Mouse (Mus musculus) skeletal muscle tissue, adult 2 months (tissue): ENCODE measurements around the gene Serpina3i.
"Not testable (repeated sequence)": the region's sequence is repeated elsewhere in the genome, so short reads cannot be mapped to it uniquely, and the experiment has no call there.

Experiments used
- DNase-seq: peaks from one replicate; pipeline ENCODE4 v3.0.0-alpha.2; 2012; ENCODE audit warnings: low read depth, low spot score

The Serpina3i gene

GRCm38 (mm10) chr12:104262863-104263262 lies at the start of gene Serpina3i:
TSS of gene Serpina3i (plus strand) at chr12:104263122.
- no peak for DNase-seq

DNA sequence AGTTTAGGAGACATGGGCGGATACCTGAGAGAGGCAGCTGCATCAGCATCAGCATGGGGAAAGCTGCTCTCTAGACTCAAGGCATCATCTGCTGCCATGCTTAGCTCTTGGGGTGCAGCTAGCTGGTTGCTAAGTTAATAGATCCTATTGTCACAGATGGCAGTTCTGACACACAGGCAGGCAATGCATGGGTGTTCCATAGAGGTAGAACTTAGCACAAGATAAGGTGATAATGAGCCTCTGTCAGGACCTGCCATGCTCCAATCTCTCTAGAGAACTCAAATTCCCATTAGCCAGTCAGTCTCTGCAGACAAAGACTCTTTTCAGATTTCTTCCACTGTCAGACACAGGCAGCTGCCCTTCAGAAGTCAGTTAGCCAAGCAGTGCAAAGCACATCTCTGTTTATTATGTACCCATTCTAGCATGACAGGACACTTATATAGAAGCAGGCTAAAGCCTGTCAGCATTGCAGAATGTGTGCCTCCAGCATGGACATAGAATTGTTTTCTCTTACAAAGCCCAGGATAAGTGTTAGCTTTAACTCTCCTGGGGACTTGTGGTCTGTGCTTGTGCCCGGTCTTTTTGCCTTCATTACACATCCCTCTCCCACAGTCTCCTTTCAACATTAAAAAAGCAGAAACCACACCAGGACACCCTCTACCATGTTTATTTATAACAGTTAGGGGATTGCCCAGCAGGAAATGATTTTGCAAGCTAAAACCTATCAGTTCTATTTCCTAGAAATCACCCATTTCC lies 49.1 kb upstream of the Serpina3i start:
- DNase-seq, result no peak

- DNase-seq, result no peak
Measured at GRCm38 (mm10) chr12:104214445-104214753, 48.5 kb upstream of the Serpina3i start, which contains the start of gene Serpina3f. TSS of gene Serpina3f (plus strand) at chr12:104214544.

GRCm38 (mm10) chr12:104215249-104215648 lies 47.7 kb upstream of the Serpina3i start:
- DNase-seq, result no peak

DNA sequence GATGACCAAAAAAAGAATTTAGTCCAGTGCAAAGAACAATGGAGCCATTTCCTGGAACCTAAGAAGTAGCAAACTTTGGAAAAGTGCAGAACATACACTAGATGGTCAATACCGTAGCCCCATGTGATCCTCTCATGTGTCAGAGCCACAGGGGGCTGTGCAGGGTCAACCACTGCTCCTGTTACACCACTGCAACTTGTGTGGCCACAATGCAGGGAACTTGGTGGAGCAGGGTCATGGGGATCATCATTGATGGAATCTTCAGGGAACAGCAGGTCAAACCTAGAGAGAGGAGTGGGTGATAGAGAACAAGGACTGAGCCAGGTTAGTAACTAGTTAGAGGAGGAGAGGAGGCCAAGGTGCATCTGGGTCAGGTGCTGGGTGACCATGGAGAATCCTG lies 41.3 kb upstream of the Serpina3i start:
- no peak for DNase-seq

DNA sequence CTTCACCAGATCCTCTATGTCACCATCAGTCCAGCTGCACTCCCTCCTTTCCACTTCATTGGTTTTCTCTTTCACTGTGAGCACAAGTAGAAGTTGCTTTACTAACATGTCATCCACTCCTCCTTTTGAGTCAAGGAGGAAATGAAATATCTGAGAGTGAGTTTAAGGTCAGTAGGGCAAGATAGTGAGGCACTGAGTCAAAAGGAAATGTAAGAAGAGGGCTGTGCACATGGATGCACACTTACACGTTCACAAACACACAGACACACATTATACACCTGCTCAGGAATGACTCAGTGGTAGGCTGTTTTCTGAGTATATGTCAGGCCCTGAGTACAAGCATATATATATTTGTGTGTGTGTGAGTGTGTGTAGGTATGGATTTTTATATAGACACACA lies 39.2 kb upstream of the Serpina3i start:
- no peak for DNase-seq

GRCm38 (mm10) chr12:104224598-104225300 lies 38.2 kb upstream of the Serpina3i start:
- no peak for DNase-seq

DNA sequence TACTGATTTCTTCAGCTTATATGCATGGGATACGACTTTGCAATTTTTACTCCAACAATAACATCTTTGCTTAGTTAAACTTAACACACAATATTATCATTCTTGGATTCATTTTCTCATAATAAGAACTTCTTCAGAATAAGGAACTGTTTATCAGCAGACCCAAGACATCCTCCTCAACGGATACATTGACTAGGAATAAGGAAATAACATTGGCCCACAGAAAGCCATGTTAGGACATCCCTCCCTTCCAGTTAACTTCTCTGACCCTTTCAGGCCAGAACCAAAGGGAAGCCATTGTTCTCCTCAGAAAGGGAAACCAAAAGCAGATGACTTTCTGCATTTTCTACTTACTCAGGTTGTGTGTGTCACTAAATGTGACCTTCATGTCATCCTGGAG lies 32.2 kb upstream of the Serpina3i start:
- no peak for DNase-seq

- DNase-seq, result no peak
Measured at GRCm38 (mm10) chr12:104235915-104236314, 27.0 kb upstream of the Serpina3i start, which contains the start of gene Serpina3g. TSS of gene Serpina3g (plus strand) at chr12:104236245.

DNA sequence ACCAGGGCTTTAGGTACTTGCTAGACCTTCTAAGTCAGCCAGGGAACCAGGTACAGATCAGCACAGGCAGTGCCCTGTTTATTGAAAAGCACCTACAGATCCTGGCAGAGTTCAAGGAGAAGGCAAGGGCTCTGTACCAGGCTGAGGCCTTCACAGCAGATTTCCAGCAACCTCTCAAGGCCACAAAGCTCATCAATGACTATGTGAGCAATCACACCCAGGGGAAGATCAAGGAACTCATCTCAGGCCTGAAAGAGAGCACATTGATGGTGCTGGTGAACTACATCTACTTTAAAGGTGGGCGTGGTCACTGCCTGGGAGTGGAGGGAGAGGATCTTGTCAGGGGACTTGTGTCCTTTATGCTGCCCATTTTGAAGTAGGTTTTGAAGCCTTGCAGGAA lies 24.9 kb upstream of the Serpina3i start:
- DNase-seq, result not testable (repeated sequence)

DNA sequence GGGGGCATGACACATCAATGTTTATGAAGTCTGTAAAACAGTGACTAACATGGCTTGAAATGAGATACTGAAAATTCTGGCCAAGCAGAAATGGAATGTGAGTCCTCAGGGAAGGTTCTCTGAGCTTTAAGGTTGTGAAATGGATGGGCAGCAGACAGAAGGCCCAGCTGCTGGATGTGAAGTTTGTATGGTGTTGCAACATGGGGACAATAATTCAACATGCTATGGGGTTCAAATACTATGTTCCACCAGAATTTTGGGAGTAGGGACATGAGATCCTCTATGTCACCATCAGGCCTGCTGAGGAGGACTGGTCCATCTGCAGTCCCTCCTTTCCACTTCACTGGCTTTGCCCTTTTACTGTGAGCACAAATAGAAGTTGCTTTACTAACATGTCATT lies 19.6 kb upstream of the Serpina3i start:
- peak; percentile 3 for DNase-seq

DNA sequence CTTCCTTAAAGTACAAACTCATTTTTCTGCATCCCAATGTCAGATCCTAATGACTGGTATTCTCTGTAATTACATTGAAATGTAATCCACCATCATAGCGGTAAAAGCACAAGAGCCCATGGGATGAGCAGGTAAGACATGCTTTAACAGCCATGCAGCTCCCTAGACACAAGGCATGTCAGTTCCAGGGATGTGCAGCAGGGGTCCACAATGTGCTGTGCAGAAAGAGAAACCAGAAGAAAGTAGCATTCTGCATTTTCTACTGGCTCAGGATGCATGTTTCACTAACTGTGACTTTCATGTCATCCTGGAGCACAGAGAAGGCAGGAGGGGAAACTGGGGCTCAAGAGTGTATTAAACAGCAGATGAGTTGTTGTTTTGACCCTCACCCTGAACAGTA lies 17.8 kb upstream of the Serpina3i start:
- DNase-seq, result no peak

DNA sequence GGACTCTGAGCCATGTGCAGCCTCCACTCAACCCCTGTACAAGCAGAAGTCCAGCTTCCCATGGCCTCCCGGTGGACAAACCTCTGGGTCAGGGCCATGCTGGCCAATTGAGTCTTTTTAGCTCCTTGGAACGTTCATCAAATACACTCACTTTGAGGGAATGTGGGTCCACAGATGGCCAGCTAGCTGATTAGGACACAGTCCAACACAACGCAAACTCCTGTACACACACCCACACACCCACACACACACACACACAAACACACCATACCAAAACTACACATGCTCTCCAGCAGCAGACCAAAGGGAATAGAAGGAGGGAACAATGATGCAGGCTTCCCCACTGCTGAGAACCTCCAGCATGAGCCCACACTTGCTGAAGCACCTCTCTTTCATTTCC lies 17.3 kb upstream of the Serpina3i start:
- peak; percentile 38 for DNase-seq

DNA sequence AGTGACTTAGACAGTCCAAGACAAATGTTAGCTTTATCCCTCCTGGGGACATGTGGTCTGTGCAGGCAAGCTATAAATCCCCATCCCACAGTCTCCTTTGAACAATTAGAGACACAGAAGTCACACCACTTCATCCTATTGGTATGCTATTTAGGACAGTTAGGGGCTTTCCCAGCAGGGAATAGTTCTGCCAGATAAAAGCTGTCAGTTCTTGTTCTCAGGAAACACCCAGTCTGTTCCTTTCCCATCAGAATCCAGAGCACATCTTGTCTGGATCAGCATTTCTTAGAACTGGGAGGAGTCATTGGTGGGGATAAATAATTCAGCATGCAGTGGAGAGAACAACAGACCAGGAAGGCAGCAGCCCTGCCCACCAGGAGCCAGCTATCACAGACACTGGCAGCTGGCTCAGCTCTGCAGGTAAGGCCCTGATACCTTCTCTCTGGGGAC lies 15.3 kb upstream of the Serpina3i start:
- DNase-seq, result peak; percentile 17

DNA sequence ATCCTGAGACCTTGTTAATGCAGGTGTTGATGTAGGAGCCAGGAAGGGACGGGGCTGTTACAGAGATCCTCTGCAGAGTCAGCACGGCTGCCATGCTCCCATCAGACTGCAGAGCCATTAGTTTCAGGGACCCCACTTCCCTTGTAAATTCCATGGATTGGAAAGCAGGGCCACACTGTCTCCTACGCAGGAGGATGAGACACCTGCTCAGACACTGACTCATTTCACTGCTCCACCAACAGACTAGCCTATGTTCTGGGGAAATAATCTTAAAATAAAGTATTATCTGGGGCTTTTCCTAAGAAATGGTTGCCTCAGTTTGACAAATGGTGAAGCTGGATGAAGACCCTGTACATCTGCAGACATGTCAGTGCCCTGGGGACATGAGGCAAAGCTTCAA lies 14.7 kb upstream of the Serpina3i start:
- no peak for DNase-seq

DNA sequence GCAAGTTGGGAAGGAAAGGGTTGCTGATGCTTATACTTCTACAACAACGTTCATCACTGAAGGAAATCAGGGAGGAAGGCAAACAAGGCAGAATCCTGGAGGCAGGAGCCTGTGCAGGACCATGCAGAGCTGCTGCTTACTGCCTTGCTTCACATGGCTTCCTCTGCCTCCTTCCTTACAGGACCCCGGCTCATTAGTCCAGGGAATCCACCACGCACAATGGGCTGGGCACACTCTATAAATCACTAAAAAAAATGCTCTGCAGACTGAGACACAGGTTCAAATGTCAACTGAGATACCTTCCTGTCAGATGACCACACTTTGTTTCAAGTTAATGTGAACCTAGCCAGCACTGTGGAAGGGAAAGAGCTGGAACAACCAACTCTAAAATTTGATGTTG lies 1.9 kb upstream of the Serpina3i start:
- no peak for DNase-seq

DNA sequence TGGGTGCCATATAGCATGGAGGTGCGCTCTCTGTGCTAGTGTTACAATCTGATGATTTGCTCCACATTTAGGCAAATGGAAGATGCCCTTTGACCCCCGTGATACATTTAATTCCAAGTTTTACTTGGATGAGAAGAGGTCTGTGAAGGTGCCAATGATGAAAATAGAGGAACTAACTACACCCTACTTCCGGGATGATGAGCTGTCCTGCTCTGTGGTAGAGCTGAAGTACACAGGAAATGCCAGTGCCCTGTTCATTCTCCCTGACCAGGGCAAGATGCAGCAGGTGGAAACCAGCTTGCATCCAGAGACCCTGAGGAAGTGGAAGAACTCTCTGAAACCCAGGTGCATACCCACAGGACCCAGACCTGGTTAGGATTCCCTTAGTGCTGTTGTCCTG lies 3.5 kb downstream of the Serpina3i start:
- no peak for DNase-seq

DNA sequence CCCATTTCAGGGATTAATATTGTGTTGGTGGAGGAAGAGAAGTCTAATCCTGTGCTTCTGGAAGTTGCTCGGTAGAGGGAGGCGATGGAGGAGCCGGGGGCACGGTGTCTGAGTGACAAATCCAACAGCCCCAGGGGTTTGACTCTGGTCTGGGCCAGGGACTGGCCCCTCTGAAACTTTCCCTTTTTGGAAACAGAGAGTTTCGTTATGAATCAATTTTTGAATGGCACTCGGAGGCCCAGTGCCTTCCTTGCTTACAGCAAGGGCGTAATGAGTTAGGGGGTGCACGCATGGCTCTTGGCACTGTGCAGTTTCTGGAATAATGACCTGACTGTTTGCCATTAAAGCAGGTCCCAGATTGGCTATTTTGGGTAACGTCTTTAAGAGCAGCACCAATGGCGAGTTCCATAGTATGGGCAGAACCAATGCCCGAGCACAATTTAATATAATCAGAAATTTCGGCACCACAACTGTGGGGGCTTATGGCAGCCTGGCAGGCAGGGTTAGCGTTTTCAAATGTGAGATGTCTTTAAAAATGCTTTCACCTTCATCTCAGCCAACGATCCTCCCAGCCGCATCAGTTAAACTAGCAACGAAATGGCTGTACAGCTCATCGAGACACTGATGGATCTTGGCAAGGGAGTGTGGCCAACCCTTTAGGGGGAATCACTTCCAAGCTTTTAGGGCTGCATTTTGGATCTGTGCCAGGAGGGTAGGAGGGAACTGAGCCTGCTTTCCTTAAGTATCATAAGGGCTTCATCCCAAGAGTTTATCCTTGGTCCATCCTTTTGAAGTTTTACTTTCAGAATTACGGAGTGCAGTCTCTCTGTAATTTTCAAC lies 15.5 kb downstream of the Serpina3i start:
- no peak for DNase-seq

GRCm38 (mm10) chr12:104279056-104279435 lies 16.1 kb downstream of the Serpina3i start:
- DNase-seq, result no peak

- no peak for DNase-seq
Measured at GRCm38 (mm10) chr12:104283380-104283779, 20.5 kb downstream of the Serpina3i start.

DNA sequence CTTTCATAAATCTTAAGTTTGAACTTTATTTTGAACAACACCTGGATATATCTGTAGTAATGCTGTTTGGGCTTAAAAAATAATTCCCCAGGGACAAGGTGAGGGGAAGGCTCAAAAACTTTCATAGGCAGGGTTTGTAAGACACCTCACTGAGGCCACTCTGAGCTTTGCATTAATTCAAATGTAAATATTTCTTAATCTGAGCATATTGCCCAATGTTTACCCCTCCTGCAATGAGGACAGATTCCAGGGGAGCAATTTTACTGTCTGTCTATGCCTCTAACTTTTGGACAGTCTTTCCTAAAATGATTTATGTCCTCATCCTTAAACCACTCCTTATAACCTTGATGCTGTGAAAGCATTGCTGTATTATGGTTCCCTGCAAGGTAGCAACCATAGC lies 25.4 kb downstream of the Serpina3i start:
- no peak for DNase-seq

GRCm38 (mm10) chr12:104289872-104290271 lies 26.9 kb downstream of the Serpina3i start:
- DNase-seq, result no peak
